Mouse (Mus musculus): ENCODE data around the gene Pdxdc1. TPM values are rescaled to one million over a fixed set of nuclear protein-coding genes. Genes with fewer than 3 reads are reported as not detected.
A peak's percentile ranks its signal among the peaks of the same experiment; 100 is the strongest.
"Not testable (repeated sequence)": the region's sequence is repeated elsewhere in the genome, so short reads cannot be mapped to it uniquely, and the experiment has no call there.

The Pdxdc1 gene
- total RNA-seq (2015) (52.7 and 57.8 TPM in 2 replicates), total RNA-seq (2017) (58.0 and 87.0 TPM in 2 replicates)

DNA sequence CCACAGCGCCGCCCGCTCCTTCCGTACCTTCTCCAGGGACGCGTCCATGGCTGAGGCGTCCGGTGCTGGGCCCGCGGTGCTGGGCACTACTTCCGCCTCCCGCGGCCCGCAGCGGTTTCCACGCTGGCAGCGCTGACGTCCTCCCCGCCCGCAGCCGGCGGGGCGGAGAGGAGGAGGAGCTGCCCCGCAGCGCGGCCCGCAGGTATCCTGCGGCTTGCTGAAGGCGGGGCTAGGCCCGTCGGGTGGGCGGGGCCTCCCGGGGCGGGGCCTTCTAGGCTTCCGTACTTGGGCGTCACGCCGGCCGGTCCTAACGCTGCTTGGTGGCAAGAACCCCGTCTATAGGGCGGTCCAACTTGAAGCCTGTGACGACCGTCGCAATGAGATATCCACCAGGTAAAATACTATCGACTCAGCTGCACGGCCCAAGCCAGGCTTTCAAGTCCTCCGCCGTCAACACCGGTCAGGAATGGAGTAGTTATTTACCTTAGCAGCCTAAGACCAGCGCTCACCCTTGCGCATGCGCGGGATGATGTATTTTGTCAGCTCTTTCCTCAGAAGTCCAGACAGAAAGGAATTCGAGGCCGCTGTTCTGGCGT, at the start of gene Pdxdc1, which contains the start of gene Mpv17l:
Gene Pdxdc1 (minus strand): TSS at position 244 of the 596 bp plus-strand sequence.
Gene Mpv17l (plus strand): TSS at position 274 of the 596 bp plus-strand sequence.
- ATAC-seq (replicated peaks; ENCODE audit: poor library complexity): peak; percentile 75

DNA sequence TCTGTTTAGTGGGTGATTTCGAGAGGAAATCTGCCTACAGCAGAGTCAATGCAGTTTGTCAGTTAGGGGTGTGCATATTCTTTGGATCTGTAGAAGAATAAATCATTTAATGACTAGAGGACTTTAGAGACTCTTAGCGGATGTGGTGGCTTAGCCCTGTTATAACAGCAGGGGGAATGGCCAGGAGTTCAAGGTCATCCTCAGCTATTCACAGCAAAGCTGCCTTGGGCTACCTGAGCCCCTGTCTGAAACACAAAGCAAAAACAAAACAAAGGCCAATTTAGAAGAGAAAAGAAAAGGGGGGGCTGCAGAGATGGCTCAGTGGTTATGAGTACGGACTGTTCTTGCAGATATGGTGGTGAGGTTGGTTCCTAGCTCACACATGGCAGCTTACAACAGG, 48.3 kb upstream of the Pdxdc1 start:
- no peak for ATAC-seq (replicated peaks; ENCODE audit: poor library complexity)

DNA sequence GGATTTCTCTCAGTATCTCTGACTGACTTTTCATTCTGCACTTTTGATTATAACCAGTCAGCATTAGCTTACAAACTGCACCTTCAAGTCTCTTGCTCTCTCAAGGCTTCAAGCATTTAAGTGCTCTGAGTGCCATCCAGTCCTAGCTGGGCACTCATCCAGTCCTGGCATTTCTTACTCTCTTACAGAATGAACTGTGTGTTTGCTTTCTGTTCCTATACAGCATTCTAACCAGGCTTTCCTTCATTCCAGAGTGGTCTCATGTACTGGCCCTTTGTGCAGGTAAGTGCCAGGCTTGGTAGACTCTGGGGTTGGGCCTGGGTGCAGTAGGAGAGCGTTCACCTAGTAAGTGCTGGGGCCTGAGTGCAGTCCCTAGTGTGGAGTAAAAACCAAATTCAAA, 43.4 kb upstream of the Pdxdc1 start:
- no peak for ATAC-seq (replicated peaks; ENCODE audit: poor library complexity)

DNA sequence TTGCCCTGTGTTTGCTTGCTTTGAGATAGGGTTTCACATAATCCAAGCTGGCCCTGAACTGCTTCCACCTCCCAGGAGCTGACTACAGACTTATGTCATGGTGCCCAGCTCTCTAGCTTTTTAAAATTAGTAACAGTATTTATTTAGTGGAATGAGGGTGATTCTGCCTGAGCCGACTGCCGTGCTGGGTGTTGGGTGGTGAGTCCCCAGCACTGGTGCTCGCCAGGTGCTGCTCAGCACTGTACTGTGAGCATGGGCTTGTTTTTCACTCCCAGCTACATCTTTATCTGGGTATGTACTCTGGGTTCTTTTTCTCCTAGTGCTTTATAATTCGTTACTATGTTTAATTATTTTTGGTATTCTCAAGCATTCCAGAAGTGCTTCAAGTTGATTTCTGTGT, 42.2 kb upstream of the Pdxdc1 start:
- no peak for ATAC-seq (replicated peaks; ENCODE audit: poor library complexity)

DNA sequence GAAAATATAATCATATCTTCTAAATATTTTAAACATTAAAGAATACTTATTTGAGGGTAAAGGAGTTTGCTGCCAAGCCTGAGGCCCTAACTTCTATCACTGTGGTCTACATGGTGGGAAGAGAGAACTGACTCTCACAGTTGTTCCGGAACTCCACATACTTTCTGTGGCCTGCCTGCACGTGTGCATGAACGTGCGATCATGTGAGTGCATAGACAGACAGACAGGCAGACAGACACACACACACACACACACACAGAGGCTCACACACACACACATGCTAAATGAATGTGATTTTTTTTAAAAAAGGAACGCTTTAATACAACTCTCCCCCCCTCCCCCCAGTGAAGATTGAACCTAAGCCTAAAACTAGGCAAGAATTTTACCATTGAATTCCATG, 41.8 kb upstream of the Pdxdc1 start:
- ATAC-seq (replicated peaks; ENCODE audit: poor library complexity): no peak

DNA sequence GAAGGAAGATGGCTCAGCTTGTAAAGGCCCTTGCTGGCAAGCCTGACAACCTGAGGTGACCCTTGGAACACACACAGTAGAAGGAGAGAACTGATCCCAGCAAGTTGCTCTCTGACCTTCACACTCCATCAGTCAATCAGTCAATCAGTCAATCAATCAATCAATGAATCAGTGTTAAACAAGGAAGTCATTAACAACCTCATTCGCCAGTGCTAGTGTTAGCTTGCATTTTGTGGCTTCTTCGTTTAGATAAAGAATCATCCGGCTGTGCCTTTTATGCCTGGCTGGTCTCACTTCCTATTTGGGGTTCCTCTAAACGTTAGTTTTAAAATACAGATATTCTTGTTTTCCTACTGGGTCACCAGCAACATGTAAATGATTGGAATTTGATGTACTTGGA, 41.2 kb upstream of the Pdxdc1 start:
- ATAC-seq (replicated peaks; ENCODE audit: poor library complexity): 0 out of 2 replicates have a peak, but pooled peaks have one; percentile 11

DNA sequence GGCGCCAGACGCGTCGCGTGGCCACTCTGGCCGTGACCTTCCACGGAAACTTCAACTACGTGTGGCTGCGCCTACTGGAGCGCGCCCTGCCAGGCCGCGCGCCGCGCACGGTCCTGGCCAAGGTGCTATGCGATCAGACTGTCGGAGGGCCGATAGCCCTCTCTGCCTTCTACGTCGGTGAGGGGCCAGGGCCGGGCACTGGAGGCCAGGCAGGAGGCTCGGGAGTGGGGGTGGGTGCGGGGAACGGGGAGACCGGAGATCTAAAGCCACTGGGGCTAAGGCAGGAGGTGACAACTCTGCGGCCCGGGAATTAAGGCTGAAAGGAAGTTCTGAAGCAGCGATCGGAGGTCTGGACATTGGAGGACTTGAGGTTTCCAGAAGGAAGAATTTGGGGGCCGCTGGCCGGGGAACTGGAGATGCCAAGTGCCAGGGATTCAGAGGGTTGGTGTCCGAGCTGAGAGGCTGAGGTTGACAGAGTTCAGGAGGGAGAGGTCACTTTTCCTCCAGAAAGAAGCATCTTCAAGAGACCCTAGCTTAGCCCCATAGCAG, 38.0 kb upstream of the Pdxdc1 start:
- ATAC-seq (replicated peaks; ENCODE audit: poor library complexity): 0 out of 2 replicates have a peak, but pooled peaks have one; percentile 9

DNA sequence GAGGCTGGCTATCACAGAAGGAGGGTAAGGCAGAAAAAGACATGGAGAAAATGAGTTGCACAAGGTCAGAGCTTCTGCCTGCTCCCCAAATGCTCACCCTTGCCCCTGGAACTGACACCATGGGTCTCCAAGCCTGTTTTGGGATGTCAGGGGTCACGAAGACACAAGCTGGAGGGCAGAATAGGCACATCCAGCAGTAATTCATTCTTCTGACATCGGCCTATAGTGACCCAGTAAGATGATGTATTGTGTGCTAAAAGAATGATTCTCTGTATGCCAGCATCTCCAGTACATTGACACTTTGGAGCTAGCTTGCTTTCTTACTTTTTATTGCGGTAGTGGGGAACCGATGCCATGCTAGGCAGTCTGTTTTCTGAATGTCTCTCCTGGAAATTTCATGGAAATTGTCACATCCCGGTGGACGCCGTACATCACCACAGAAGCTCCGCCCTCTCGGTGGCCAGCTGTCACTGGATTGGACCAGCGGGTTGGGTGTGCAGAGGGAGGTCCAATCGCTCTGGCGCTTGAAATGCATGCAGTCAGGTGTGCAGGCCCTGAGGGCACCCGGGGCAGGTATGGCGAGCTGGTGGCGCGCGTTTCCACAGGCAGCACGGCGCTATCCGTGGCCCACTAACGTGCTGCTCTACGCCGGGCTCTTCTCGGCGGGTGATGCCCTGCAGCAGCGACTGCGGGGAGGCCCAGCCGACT, 37.4 kb upstream of the Pdxdc1 start:
- no peak for ATAC-seq (replicated peaks; ENCODE audit: poor library complexity)

DNA sequence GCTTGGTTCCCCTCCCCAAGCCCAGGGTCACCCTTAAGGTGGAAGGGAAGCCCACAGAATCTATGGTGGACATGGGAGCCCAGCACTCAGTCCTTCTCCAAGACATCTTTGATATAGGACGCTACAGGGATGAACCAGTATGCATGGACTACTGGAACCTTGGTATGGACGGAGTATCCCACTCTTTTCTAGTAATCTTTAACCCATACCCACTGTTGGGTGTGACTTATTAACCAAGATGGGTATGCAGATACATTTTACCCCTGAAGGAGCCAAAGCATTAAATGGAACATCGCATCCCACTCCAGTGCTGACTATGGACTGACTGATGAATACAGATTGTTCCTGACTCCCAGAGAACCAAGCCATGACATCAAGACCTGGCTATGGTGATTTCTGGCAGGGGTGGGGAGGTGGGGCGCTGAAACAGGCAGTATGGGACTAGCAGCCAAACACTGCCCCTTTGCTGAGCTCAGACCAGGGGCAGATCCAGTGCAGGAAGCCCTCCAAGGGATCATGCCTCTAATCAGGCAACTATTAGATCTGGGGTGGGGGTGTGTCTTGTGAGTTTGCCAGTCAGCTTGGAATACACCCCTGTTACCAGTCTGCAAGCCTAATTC, 24.6 kb upstream of the Pdxdc1 start:
- ATAC-seq (replicated peaks; ENCODE audit: poor library complexity): no peak

DNA sequence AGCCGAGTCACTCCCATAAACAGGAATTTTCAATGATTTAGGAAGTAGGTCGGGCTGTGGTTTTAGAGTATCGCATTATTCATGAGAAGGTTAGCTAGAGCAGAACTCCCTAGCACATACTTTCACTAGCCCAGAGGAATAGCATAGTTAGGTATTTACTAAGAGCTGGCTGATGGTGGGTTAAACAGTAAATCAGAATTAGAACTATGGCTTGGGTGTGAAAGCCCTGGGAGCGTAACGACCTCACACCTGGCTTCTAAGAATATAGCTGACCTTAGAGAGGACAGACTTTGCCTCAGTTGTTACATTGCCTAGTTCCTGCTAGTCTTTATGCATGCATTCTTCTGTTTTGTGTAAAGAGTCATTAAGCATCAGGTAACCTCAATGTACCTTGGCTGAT, 20.0 kb upstream of the Pdxdc1 start:
- not testable (repeated sequence) for ATAC-seq (replicated peaks; ENCODE audit: poor library complexity)

DNA sequence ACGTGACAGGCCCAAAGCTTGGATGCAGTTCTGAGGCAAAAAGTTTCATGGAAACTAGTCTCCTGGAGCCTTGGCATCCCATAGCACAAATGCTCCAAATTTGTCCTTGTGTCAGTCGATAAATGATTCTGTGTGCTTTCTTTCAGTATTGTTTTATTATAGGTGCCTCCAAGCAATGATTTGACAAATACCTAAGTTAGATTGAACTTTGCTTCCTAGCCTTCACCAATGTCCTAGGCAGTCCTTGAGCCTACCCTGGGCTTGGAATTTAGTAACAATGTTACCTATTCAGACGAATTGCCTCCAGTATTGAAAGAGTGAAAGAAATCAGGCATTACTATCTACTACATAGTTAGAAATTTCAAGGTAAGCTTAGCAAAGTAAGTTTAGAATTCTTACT, 19.6 kb upstream of the Pdxdc1 start:
- not testable (repeated sequence) for ATAC-seq (replicated peaks; ENCODE audit: poor library complexity)

DNA sequence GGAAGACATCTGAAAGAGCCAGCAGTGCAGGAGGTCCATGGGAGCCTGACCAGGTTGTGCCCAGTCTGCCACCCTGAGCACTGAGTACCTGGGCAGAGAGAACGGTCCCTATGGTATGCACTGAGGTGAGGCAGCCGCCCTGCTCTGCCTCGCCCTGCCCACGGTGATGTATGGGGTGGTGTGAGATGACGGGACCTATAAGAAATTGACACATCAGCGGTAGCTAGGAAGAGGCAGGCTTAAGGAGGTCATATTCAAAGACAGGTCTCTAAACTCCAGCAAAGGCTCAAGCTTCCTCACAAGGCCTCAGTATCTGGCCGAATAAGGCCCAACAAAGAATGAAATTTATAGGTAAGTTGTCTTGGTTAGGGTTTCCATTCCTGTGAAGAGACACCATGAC, 18.9 kb upstream of the Pdxdc1 start:
- no peak for ATAC-seq (replicated peaks; ENCODE audit: poor library complexity)

DNA sequence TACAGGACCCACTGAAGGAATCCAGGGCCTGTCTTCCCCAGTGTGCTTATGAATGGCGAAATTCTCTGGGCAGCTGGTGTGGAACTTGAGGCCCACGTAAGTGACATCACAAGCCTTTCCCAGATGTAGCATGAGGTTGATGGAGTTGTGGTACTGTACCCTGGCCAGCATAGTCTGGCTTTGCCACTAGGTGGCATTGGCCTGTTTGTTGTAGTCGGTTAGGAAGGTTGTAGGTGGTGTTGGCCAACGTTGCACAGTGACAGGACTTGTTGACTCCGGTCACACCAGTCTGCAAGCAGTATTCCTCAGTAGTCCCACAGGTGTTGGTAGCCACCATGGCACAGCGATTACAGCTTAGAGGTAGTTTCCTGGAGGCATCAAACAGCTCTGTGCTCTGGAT, 18.1 kb upstream of the Pdxdc1 start:
- ATAC-seq (replicated peaks; ENCODE audit: poor library complexity): peak; percentile 69

DNA sequence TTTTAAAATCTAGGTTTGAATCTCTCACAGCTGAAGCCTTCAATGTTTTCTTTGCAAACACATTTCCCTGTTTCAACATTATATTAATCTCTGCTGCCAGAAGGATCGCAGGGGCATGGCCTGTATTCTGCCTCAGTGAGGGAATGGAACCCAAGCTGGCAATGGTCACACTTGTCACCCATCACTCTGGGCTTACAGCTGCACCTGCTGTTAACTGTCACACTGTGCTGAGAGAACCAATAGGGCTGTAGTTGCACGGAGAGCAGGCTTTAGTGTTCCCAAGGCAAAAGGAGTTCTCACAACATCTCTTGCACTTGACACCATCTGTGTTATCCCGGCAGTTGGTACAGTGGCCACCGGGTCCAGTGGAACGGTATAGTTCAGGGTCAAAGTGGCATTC, 17.2 kb upstream of the Pdxdc1 start:
- no peak for ATAC-seq (replicated peaks; ENCODE audit: poor library complexity)

DNA sequence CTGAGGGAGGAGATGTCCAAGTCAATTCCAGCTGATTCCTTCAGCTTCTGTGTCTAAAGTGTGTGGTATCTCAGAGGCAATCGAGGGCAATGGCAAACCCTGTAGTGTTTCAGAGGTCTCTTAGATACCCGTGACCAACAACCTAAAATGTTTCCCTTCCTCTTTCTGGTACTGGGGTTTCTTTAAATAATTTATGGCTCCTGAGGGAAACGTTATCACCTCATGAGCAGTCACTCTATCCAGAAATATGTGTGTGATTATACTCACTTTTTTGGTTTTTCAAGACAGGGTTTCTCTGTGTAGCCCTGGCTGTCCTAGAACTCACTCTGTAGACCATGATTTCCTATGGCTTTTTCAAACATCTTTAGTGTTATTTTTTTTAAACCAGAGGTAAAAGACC, 4.4 kb upstream of the Pdxdc1 start:
- ATAC-seq (replicated peaks; ENCODE audit: poor library complexity): no peak

DNA sequence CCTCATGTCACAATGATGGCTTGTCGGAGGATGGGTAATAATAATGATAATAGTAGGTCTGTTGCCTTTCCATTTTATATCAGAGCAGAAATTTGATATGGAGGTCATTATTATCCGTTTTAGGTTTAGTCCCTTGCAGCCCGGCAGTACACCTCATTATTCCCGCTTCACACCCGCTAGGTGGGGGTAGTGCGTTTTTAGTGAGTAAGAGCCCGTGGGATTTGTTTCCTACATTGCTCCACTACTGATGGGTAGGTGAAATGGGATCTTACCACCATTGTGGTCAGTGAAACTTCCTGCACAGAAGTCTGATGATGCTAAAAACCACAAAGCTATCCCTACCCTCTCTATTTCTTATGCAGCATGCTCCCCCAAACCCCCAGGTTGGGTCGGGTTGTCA, 557 bp upstream of the Pdxdc1 start:
- ATAC-seq (replicated peaks; ENCODE audit: poor library complexity): peak; percentile 75

DNA sequence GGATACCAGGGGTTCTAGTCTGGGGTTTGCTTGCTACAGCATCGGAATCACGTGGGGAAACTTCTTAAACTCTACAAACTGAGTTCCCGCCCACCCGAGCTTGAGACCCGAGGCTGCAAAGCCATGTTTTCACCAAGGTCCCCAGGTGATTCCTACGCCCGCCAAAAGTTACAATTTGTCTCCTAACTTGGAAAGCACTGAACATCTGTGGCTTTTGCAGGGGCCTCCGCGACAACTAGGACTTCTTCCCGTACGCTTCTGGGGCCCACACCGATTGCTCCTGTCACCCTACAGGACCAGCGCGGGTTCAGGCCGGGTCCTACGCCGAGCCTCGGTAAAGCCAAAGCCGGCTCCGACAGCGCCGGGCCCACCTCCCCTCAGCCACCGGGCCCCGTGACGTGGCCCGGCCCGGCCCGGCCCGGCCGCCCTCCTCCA, 517 bp downstream of the Pdxdc1 start:
- peak; percentile 10 for ATAC-seq (replicated peaks; ENCODE audit: poor library complexity)

DNA sequence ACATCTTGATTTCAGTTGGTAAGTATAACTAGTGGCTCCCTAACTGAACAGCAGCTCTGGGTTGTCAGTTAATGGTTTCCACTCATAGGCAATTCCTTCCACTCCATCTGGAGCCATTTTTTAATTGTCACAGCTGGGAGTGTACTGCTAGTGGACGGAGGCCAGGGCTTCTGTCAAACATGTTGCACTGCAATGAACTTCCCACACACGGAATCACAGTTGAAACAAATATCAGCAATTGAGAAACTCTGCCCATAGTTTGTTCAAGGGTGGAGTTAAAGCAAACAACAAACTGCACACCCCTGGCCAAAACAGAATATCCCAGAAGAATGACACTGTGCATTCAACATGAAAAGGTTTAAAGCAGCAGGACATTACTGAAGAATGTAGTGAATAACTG, 4.0 kb downstream of the Pdxdc1 start:
- no peak for ATAC-seq (replicated peaks; ENCODE audit: poor library complexity)

DNA sequence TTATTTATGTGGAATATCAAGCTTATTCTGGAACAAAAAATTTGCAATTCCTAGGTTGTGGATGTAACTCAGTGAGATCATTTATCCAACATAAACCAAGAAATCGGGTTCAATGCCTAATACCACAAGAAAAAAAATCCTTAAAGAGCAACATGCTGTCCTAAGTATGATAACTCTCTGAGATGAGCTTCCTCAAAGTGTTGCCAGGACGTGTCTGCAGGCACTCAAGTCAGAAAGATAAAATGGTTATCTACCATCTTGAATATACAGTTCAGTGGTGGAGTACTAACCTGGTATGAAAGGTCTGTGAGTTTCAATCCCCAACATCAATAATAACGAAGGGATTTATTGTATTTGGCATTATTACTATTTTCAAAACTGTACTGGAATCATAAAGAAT, 6.6 kb downstream of the Pdxdc1 start:
- peak; percentile 46; the same call in 1 of the 2 replicates for ATAC-seq (replicated peaks; ENCODE audit: poor library complexity)

DNA sequence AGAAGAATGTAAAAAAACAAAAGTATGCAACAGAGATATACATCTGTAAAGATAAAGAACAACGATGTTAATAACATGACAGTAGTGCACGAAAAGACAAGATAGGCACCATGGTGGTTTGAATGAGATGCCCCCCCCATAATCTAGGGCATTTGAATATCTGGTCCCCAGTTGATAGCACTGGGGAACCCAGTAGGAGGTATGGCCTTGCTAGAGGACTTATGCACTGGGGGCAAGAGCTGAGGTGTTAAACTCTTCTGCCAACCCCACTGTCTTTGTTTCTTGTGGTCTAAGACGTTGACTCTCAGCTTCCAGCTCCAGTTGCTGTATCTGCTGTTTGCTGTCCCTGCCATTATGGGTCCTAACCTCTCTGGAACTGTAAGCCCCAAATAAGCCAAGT, 7.2 kb downstream of the Pdxdc1 start:
- ATAC-seq (replicated peaks; ENCODE audit: poor library complexity): peak; percentile 34

DNA sequence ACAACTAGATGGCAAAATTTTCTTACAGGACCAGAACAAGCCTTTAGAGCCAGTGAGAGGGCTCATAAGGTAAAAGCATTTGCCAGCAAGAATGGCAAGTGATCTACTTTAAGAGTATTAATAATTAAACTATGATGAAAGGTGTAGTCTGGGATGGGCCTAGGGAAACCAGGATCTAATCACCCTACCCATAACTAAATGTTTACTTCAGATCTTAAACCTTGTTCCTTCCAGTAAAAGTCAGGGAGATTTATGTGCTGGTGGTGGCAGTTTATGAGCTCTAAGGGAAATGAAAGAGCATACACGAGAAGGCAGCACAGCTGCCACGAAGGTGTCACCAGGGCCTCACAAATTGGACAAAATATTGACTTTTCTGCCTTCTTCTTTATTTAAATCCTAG, 8.8 kb downstream of the Pdxdc1 start:
- no peak for ATAC-seq (replicated peaks; ENCODE audit: poor library complexity)

DNA sequence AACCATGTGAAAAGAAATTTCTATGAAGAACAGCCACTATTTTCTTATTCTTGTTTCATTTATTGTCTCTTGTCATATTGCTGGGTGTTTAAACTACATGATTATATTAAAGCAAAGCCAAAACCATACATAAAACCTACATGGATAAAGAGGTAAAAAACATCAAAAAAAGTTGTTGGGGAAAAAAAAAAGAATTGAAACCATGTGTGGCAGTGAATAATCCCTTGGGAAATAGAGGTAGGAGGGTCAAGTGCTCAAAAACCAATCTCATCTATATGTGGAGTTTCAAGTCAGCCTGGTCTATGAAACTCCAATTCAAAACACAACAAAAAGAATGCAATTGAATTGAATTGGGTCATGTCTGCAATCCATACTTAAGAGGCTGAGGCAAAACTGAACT, 10.1 kb downstream of the Pdxdc1 start:
- ATAC-seq (replicated peaks; ENCODE audit: poor library complexity): no peak

Data from megakaryocyte progenitor cell, adult 5-6 weeks (primary cell).